Mouse (Mus musculus) liver, embryonic 13.5 days (tissue): ENCODE results near the gene Hivep2. TPM values are rescaled to one million over a fixed set of nuclear protein-coding genes. Genes with fewer than 3 reads are reported as not detected.

ENCODE experiments used
- ATAC-seq: fragments of 200-750 bp; cut with Nextera tagmentation; 2 replicates; pipeline ENCODE4 v1.8.0; 2017; ENCODE audit warnings: low read depth, mild to moderate bottlenecking, moderate number of reproducible peaks, moderate library complexity
- DNase-seq: peaks from one replicate; pipeline ENCODE4 v3.0.0; 2022
- H3K27ac ChIP-seq: fragments of 300-500 bp; sonication (generic); 2 replicates; pipeline ENCODE4 v1.5.1; 2015; ENCODE audit warnings: moderate library complexity, mild to moderate bottlenecking, inconsistent platforms
- H3K27me3 ChIP-seq: fragments of 300-500 bp; sonication (generic); 2 replicates; pipeline ENCODE4 v1.6.1; 2015; ENCODE audit warnings: mild to moderate bottlenecking, inconsistent platforms
- H3K36me3 ChIP-seq: fragments of 300-500 bp; sonication (generic); 2 replicates; pipeline ENCODE4 v1.6.1; 2015; ENCODE audit warnings: mild to moderate bottlenecking, inconsistent platforms
- H3K4me1 ChIP-seq: fragments of 300-500 bp; sonication (generic); replicated peaks from 2 replicates; pipeline ENCODE4 v1.6.1; 2015; ENCODE audit warnings: inconsistent platforms
- H3K4me2 ChIP-seq: fragments of 300-500 bp; sonication (generic); 2 replicates; pipeline ENCODE4 v1.6.1; 2015; ENCODE audit warnings: inconsistent platforms, mild to moderate bottlenecking, moderate library complexity
- H3K4me3 ChIP-seq: fragments of 300-500 bp; sonication (generic); replicated peaks from 2 replicates; pipeline ENCODE4 v1.5.1; 2015; ENCODE audit warnings: mild to moderate bottlenecking, inconsistent platforms
- H3K9ac ChIP-seq: fragments of 300-500 bp; sonication (generic); 2 replicates; pipeline ENCODE4 v1.6.1; 2015; ENCODE audit warnings: mild to moderate bottlenecking, inconsistent platforms
- H3K9me3 ChIP-seq: fragments of 300-500 bp; sonication (generic); replicated peaks from 2 replicates; pipeline ENCODE4 v1.6.1; 2016; ENCODE audit warnings: inconsistent platforms
- WGBS: fragments of 180-500 bp; shearing (Covaris S2); methylation state at CpG from one replicate; pipeline ENCODE4 v1.1.7; 2015; ENCODE audit not compliant: insufficient replicate concordance; 5-methylcytosine and 5-hydroxymethylcytosine counted together
- polyA plus RNA-seq: library from polyadenylated mRNA; unstranded; fragments of >200 nt; fragmentation: Nextera tagmentation; extraction: Ambion mirVana; gene quantifications from 2 replicates; pipeline ENCODE4 v1.2.1, GENCODE M21; 2015

Gene Hivep2
- polyA plus RNA-seq, 1 experiment from 2014 or later, result 0.43 TPM

DNA sequence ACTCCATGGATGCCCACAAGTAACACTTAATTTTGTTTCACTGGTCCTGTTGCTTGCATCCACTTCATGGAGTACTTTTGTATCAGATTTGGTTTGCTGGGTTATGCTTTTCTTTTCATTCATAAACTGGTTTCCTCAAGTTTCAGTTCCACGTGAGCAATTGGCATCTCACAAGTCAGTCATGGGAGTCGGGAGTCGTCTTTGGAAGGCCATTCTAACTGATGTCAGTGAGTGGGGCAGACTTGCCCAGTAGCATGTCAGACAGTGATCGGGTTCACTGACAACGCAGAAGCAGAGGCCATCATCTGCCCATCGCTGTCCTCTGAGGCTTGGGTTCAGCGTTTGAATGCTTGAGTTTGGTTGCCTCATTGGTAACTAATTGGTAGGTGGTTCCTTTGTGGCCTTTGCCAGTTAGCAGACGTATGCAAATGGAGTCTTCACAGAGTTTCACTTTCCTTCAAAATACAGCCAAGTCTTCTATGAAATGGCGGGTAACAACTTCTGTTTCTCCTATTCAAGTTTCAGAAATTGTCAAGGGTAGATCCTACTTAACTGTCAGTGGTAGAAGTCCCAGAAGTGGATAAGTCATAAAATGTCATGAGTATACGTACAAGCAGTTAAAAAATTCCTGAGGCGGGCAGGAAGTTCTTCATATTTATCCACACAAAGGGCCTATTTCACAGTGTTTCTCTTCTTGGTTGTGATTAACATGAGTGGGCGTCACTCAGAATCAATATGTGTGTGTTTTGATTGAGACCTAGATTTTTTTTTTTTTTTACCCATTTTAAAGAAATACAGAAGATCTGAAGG is 76.9 kb downstream of the Hivep2 start:
- Histone ChIP-seq H3K27ac (no peak overlapping the region), H3K9me3 (no peaks in the 10 kb centered on the region), H3K4me3 (no peak overlapping the region), H3K36me3 (no peaks in the 10 kb centered on the region), H3K9ac (no peak overlapping the region), H3K4me1 (0 out of 2 replicates have a peak, but pooled peaks cover 2% of the 10 kb centered on the region), H3K4me2 (no peak overlapping the region), H3K27me3 (no peaks in the 10 kb centered on the region)
- ATAC-seq (no peak), DNase-seq (no peak)
- 63% methylated on average over 12 of the region's 12 CpGs for WGBS

DNA sequence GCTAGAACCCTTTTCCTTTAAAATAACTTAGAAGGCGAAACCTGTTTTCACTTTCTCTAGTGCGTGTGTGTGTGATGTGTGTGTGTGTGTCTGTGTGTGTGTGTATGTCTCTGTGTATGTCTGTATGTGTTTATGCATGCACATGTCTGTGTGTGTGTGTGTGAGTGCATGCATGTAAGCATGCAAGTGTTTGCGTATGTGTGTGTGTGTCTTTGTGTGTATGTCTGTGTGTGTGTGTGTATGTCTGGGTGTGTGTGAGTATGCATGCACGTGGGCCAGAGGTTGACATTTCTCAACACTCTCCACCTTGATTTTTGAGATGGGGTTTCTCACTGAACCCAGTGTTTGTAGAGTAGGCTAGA is 77.5 kb downstream of the Hivep2 start:
- Histone ChIP-seq H3K36me3 (no peaks in the 10 kb centered on the region), H3K4me3 (no peak overlapping the region), H3K9me3 (no peaks in the 10 kb centered on the region), H3K9ac (no peak overlapping the region), H3K27ac (no peak overlapping the region), H3K4me2 (no peak overlapping the region), H3K27me3 (no peaks in the 10 kb centered on the region), H3K4me1 (peaks cover 8% of the 10 kb centered on the region; the same call in 1 of the 2 replicates)
- ATAC-seq (no peak), DNase-seq (no peak)
- WGBS, result 75% methylated on average over 4 of the region's 4 CpGs

GRCm38 (mm10) chr10:14044046-14044782 is 78.3 kb downstream of the Hivep2 start:
- peaks cover 9% of the 10 kb centered on the region; the same call in 1 of the 2 replicates for H3K4me1 ChIP-seq
- DNase-seq (no peak), ATAC-seq (no peak)
- H3K27ac ChIP-seq, result no peak overlapping the region
- no peaks in the 10 kb centered on the region for H3K36me3 ChIP-seq
- 44% methylated on average over 14 of the region's 14 CpGs for WGBS
- H3K9me3 ChIP-seq, result no peaks in the 10 kb centered on the region
- H3K4me2 ChIP-seq, result no peak overlapping the region
- H3K27me3 ChIP-seq, result no peaks in the 10 kb centered on the region
- no peak overlapping the region for H3K9ac ChIP-seq
- no peak overlapping the region for H3K4me3 ChIP-seq

DNA sequence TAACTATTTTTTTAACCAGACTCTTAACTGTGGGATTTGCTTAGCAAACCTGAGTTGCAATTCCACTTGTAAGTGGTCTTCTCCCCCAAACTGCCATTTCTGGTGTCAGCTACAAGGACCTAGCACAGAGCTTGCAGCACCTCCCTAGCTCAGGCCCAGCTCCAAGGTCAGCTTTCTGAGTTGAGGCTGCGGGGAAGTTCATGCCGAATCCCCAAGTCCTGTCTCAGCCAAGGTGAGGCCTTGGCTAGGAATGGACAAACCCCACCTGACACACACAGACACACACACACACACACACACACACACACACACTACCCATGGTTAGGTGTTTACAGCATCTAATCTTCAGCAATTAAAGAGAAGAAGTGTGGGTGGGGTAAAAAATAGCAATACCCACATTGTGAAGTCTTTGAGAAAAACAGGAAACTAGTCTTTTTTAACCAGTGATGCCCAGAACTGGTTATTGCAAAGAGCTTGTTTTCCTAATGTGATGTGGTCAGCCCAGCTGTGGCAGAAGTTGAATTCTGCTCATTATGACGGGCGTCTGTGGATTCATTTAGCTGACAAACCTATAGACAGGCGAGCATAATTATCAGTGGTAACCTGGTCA is 79.0 kb downstream of the Hivep2 start:
- 46% methylated on average over 5 of the region's 5 CpGs for WGBS
- no peak overlapping the region for H3K9ac ChIP-seq
- H3K4me1 ChIP-seq, result peaks cover 9% of the 10 kb centered on the region; the same call in 1 of the 2 replicates

GRCm38 (mm10) chr10:14045745-14046144 is 79.9 kb downstream of the Hivep2 start:
- Histone ChIP-seq H3K9ac (no peak overlapping the region), H3K4me2 (no peak overlapping the region), H3K27me3 (no peaks in the 10 kb centered on the region), H3K4me1 (peaks cover 9% of the 10 kb centered on the region; the same call in 1 of the 2 replicates), H3K27ac (no peak overlapping the region), H3K4me3 (no peak overlapping the region), H3K36me3 (no peaks in the 10 kb centered on the region), H3K9me3 (no peaks in the 10 kb centered on the region)
- no peak for DNase-seq
- no peak for ATAC-seq
- WGBS, result 17% methylated on average over 4 of the region's 4 CpGs

More for the DNA sequence above, 79.0 kb downstream of the Hivep2 start:
- ATAC-seq, result no peak
- no peak overlapping the region for H3K4me2 ChIP-seq
- H3K4me3 ChIP-seq, result no peak overlapping the region
- no peak overlapping the region for H3K27ac ChIP-seq
- no peaks in the 10 kb centered on the region for H3K27me3 ChIP-seq
- no peak for DNase-seq
- no peaks in the 10 kb centered on the region for H3K36me3 ChIP-seq
- H3K9me3 ChIP-seq, result no peaks in the 10 kb centered on the region

- Histone ChIP-seq H3K9ac (no peak overlapping the region), H3K9me3 (no peaks in the 10 kb centered on the region), H3K36me3 (no peaks in the 10 kb centered on the region), H3K27me3 (no peaks in the 10 kb centered on the region), H3K4me1 (peaks cover 9% of the 10 kb centered on the region; the same call in 1 of the 2 replicates), H3K4me2 (no peak overlapping the region), H3K27ac (no peak overlapping the region), H3K4me3 (no peak overlapping the region)
- WGBS, result 27% methylated on average over 4 of the region's 4 CpGs
- DNase-seq (no peak), ATAC-seq (no peak)
Measured at GRCm38 (mm10) chr10:14046171-14046651, 80.3 kb downstream of the Hivep2 start.

DNA sequence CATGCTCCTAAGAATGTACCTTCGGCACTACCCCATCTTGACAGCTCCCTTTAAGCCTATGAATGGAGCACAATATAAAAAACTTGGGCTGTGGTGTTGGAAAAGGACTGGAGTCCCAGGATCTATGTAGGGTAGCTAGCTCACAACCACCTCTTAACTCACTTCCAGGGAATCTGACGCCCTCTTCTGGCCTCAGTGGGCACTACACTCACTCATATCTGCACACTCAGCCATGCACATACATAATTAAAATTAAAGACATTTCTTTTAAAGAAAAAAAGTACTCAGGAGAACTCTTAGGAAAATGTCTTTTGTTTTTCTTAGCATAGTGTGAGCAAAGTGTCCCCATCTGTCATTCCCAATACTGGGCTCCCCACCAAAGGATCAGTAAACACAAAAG is 81.1 kb downstream of the Hivep2 start:
- H3K9ac ChIP-seq, result no peak overlapping the region
- H3K4me3 ChIP-seq, result no peak overlapping the region
- H3K27ac ChIP-seq, result no peak overlapping the region
- ATAC-seq (no peak), DNase-seq (no peak)
- peaks cover 9% of the 10 kb centered on the region; the same call in 1 of the 2 replicates for H3K4me1 ChIP-seq
- no peaks in the 10 kb centered on the region for H3K27me3 ChIP-seq
- no peaks in the 10 kb centered on the region for H3K9me3 ChIP-seq
- WGBS, result 36% methylated on average over 2 of the region's 2 CpGs
- H3K4me2 ChIP-seq, result no peak overlapping the region
- no peaks in the 10 kb centered on the region for H3K36me3 ChIP-seq

DNA sequence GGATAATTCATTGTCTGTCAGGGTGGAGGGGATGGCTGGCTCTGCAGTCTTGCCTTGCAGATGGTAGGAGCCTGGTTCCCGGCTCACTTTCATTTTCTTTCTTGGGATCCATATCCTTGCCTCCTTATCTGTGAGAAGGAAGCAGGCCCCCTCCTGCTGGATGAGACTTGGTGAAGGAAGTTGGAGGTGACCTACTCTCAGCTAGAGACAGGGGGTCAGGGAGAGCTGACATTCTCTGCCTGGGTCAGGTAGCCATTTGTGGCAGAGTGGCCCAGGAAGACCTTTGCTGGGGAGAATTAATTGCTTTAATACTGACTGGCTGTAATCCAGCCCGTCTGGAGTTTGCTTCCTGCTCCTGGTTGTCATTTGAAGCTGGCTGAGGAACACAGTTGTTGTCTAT is 81.8 kb downstream of the Hivep2 start:
- no peak overlapping the region for H3K4me3 ChIP-seq
- H3K9ac ChIP-seq, result no peak overlapping the region
- no peak overlapping the region for H3K4me2 ChIP-seq
- no peak for ATAC-seq
- peaks cover 9% of the 10 kb centered on the region; the same call in 1 of the 2 replicates for H3K4me1 ChIP-seq
- no peaks in the 10 kb centered on the region for H3K36me3 ChIP-seq
- WGBS, result 38% methylated on average over 2 of the region's 2 CpGs
- no peaks in the 10 kb centered on the region for H3K27me3 ChIP-seq
- H3K9me3 ChIP-seq, result no peaks in the 10 kb centered on the region
- no peak for DNase-seq
- H3K27ac ChIP-seq, result no peak overlapping the region

DNA sequence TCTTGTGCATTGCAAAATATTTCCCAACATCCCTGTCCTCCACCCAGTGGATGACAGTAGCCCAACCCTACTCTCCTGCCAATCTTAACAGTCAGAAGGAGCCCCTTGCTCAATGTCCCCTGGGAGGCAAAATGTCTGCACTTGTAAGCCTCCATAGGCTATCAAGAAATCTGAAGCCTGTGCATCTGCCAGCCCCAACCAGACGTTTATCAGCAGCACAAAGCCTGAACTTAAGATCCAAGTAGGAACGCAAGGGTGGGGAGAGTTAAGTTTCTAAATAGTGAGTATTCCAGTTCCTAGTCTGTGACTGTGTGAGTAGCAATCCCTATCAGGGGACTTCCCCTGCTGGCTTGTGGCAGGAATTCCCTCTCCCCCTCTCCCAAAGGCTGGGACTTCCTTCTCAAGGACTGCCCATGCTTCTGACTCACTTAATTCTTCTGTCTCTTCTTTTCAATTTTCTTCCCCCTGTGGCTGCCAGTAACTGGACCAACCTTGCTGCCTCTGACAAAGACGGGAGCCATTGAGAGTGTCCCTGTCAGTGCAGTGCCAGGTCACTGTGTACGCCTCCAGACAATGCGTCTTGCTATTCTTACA is 82.5 kb downstream of the Hivep2 start:
- no peak overlapping the region for H3K4me2 ChIP-seq
- H3K36me3 ChIP-seq, result no peaks in the 10 kb centered on the region
- H3K4me3 ChIP-seq, result no peak overlapping the region
- H3K27ac ChIP-seq, result no peak overlapping the region
- DNase-seq (no peak), ATAC-seq (no peak)
- H3K27me3 ChIP-seq, result no peaks in the 10 kb centered on the region
- no peak overlapping the region for H3K9ac ChIP-seq
- H3K4me1 ChIP-seq, result peaks cover 9% of the 10 kb centered on the region; the same call in 1 of the 2 replicates
- 46% methylated on average over 5 of the region's 5 CpGs for WGBS
- H3K9me3 ChIP-seq, result no peaks in the 10 kb centered on the region

DNA sequence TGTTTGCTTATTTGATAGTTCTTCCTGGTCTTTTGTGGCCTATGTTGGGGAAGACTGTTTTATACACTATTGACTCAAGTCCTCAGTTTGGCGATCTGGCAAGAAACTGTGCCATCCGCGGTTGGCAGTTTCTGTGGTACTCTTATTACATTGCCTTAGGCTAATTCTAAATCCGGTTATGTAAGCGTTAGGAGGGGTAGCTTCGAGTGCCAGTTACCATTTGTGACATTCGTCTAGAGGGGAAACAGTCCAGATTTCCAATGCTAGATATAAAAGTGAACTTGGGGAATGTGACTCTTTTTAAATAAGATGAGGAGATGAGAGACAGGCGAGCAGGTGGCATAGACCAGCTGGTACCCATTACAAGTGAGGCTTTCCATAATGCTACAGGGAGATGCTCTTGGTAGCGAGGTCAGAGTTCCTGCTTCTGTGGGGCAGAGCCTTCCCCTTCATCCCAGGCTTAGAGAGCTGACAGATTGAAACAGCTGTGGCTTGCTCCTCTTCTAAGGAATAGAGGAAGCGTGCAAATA is 83.1 kb downstream of the Hivep2 start:
- DNase-seq (no peak), ATAC-seq (no peak)
- H3K4me1 ChIP-seq, result peaks cover 9% of the 10 kb centered on the region; the same call in 1 of the 2 replicates
- H3K36me3 ChIP-seq, result no peaks in the 10 kb centered on the region
- no peaks in the 10 kb centered on the region for H3K27me3 ChIP-seq
- H3K9me3 ChIP-seq, result no peaks in the 10 kb centered on the region
- no peak overlapping the region for H3K4me3 ChIP-seq
- no peak overlapping the region for H3K27ac ChIP-seq
- WGBS, result 73% methylated on average over 10 of the region's 10 CpGs
- H3K4me2 ChIP-seq, result no peak overlapping the region
- no peak overlapping the region for H3K9ac ChIP-seq

DNA sequence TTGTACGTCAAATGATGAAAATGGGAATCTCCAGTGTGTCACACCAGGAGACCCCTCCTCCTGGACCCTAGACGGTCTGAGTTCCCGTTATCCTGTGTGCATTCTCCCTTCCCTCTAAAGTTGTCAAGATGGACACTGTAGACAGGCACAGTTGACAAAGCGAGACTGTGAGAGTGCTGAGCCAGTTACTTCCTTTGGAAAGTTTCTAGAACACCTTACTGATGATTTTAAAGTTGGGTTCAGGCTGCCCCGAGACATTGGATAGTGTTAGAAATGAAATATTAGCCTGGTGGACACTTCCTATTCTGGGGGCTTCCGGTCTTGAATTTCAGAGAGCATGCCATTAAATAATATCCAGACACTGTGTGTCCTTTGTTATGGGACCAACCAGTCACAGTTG is 83.8 kb downstream of the Hivep2 start:
- H3K4me3 ChIP-seq, result no peak overlapping the region
- H3K9me3 ChIP-seq, result no peaks in the 10 kb centered on the region
- H3K27ac ChIP-seq, result no peak overlapping the region
- H3K9ac ChIP-seq, result no peak overlapping the region
- WGBS, result 68% methylated on average over 6 of the region's 6 CpGs
- no peaks in the 10 kb centered on the region for H3K36me3 ChIP-seq
- no peak overlapping the region for H3K4me2 ChIP-seq
- DNase-seq, result no peak
- peaks cover 9% of the 10 kb centered on the region; the same call in 1 of the 2 replicates for H3K4me1 ChIP-seq
- no peaks in the 10 kb centered on the region for H3K27me3 ChIP-seq
- no peak for ATAC-seq
